Mouse (Mus musculus): ENCODE data around the gene Mea1. TPM values are rescaled to one million over a fixed set of nuclear protein-coding genes. Genes with fewer than 3 reads are reported as not detected.

The Mea1 gene
- polyA plus RNA-seq, 1 experiment from 2014 or later = 158 TPM

Other genes starting within 250 kb of the Mea1 start
- 0.79 and 0.91 TPM in 2 replicates for gene Crip3, start 249.9 kb upstream of the Mea1 start, polyA plus RNA-seq (2016; fragmentation: Nextera tagmentation; extraction: Ambion mirVana)
- 0.14 TPM in 1 of 2 replicates, not detected in the other for gene Slc22a7, start 240.3 kb upstream of the Mea1 start, polyA plus RNA-seq (2016; fragmentation: Nextera tagmentation; extraction: Ambion mirVana)
- 4.0 and 5.0 TPM in 2 replicates for gene Ttbk1, start 191.1 kb upstream of the Mea1 start, polyA plus RNA-seq (2016; fragmentation: Nextera tagmentation; extraction: Ambion mirVana)
- gene Dnph1, start 182.1 kb upstream of the Mea1 start, polyA plus RNA-seq (2016; fragmentation: Nextera tagmentation; extraction: Ambion mirVana) = 68.3 and 71.7 TPM in 2 replicates
- gene Cul9, start 132.4 kb upstream of the Mea1 start, polyA plus RNA-seq (2016; fragmentation: Nextera tagmentation; extraction: Ambion mirVana) = 9.8 and 11.3 TPM in 2 replicates
- 5.0 TPM in 2 replicates for gene Srf, start 122.6 kb upstream of the Mea1 start, polyA plus RNA-seq (2016; fragmentation: Nextera tagmentation; extraction: Ambion mirVana)
- gene Ptk7, start 49.3 kb upstream of the Mea1 start, polyA plus RNA-seq (2016; fragmentation: Nextera tagmentation; extraction: Ambion mirVana) = 55.3 and 56.4 TPM in 2 replicates
- 39.0 and 42.5 TPM in 2 replicates for gene Klc4, start 32.8 kb upstream of the Mea1 start, polyA plus RNA-seq (2016; fragmentation: Nextera tagmentation; extraction: Ambion mirVana)
- 76.6 and 102 TPM in 2 replicates for gene Mrpl2, start 32.6 kb upstream of the Mea1 start, polyA plus RNA-seq (2016; fragmentation: Nextera tagmentation; extraction: Ambion mirVana)
- 46.5 and 47.8 TPM in 2 replicates for gene Cul7, start 28.5 kb upstream of the Mea1 start, polyA plus RNA-seq (2016; fragmentation: Nextera tagmentation; extraction: Ambion mirVana)
- gene Rrp36, start 4.4 kb upstream of the Mea1 start, polyA plus RNA-seq (2016; fragmentation: Nextera tagmentation; extraction: Ambion mirVana) = 54.4 and 57.6 TPM in 2 replicates
- gene Klhdc3, start 2.1 kb downstream of the Mea1 start, polyA plus RNA-seq (2016; fragmentation: Nextera tagmentation; extraction: Ambion mirVana) = 131 and 137 TPM in 2 replicates
- gene Ppp2r5d, start 26.3 kb downstream of the Mea1 start, polyA plus RNA-seq (2016; fragmentation: Nextera tagmentation; extraction: Ambion mirVana) = 111 and 124 TPM in 2 replicates
- gene Pex6, start 32.7 kb downstream of the Mea1 start, polyA plus RNA-seq (2016; fragmentation: Nextera tagmentation; extraction: Ambion mirVana) = 28.7 and 29.3 TPM in 2 replicates
- gene Gnmt, start 50.4 kb downstream of the Mea1 start, polyA plus RNA-seq (2016; fragmentation: Nextera tagmentation; extraction: Ambion mirVana) = 0.54 and 0.91 TPM in 2 replicates
- 56.6 and 57.3 TPM in 2 replicates for gene Cnpy3, start 73.4 kb downstream of the Mea1 start, polyA plus RNA-seq (2016; fragmentation: Nextera tagmentation; extraction: Ambion mirVana)
- 0.24 and 0.36 TPM in 2 replicates for gene Ptcra, start 84.9 kb downstream of the Mea1 start, polyA plus RNA-seq (2016; fragmentation: Nextera tagmentation; extraction: Ambion mirVana)
- gene 2310039H08Rik, start 93.8 kb downstream of the Mea1 start, polyA plus RNA-seq (2016; fragmentation: Nextera tagmentation; extraction: Ambion mirVana) = 57.2 and 61.2 TPM in 2 replicates
- 154 and 178 TPM in 2 replicates for gene Rpl7l1, start 103.9 kb downstream of the Mea1 start, polyA plus RNA-seq (2016; fragmentation: Nextera tagmentation; extraction: Ambion mirVana)
- gene Bicral, start 179.7 kb downstream of the Mea1 start, polyA plus RNA-seq (2016; fragmentation: Nextera tagmentation; extraction: Ambion mirVana) = 7.1 and 7.5 TPM in 2 replicates
- 63.2 and 67.3 TPM in 2 replicates for gene Tbcc, start 211.9 kb downstream of the Mea1 start, polyA plus RNA-seq (2016; fragmentation: Nextera tagmentation; extraction: Ambion mirVana)
- gene Prph2, start 231.7 kb downstream of the Mea1 start, polyA plus RNA-seq (2016; fragmentation: Nextera tagmentation; extraction: Ambion mirVana) = not detected in 2 replicates

Measured in forebrain, embryonic 12.5 days (tissue).